Mouse (Mus musculus): ENCODE results near the gene Cd82. TPM values are rescaled to one million over a fixed set of nuclear protein-coding genes. Genes with fewer than 3 reads are reported as not detected.

The Cd82 gene
- polyA plus RNA-seq, 1 experiment: 118 TPM

DNA sequence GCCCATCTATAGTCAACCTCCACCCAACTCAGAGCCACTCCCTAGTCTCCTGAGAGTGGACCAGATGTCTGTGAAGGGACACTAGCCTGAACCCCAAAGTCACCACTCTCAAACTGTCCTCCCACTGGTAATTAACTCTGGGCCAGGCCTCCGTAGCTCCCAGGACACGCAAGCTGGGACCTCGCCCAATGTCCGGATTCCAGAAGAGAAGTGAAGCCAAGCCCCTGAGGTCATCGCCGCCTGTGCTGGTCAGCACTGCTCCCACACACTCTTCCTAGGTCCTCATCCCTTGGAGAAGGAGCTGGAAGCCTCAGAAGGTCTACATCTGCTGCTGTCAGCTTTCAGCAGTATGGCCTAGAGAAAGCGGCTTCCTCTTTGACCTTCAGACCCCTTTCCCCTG lies 13.5 kb upstream of the Cd82 start:
- peaks cover 21% of the 10 kb centered on the region for H3K27me3 ChIP-seq (ENCODE audit: control insufficient read depth, insufficient read depth, insufficient read length)
- H3K79me2 ChIP-seq (ENCODE audit: control insufficient read depth, insufficient read depth): no peaks in the 10 kb centered on the region
- H3K36me3 ChIP-seq (ENCODE audit: control insufficient read depth, insufficient read depth): no peaks in the 10 kb centered on the region
- H3ac ChIP-seq (ENCODE audit: control insufficient read depth, insufficient read length, low read depth): no peak overlapping the region
- no peaks in the 10 kb centered on the region for H3K79me3 ChIP-seq (ENCODE audit: low read depth)
- H3K4me3 ChIP-seq (ENCODE audit: insufficient read depth, poor library complexity, severe bottlenecking): no peak overlapping the region
- no peak for TF ChIP-seq MYOD1 (IDR thresholded peaks at IDR 0.05; ENCODE audit: control insufficient read depth, insufficient read length, low read depth)

DNA sequence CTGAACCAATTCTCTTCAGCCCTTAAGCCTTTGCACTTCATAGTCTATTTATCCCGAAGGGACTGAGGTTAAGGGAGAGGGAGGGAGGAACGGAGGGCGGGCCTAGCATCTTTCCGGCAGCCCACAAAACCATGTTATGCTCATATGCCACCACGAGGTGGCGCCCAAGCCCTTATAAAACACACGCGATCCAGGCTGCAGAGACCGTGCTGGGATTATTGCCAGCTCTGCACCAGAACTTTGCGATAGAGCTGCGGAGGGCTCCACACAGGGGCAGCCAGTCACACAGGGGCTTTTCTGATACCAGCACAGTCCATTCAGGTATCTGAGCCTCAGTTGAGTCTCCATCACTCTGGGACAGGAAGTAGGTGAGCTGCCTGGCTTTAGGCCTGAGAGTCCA lies 12.1 kb upstream of the Cd82 start:
- TF ChIP-seq CTCF (IDR thresholded peaks at IDR 0.05; ENCODE audit: control insufficient read depth, insufficient read depth, insufficient read length): peak; percentile 85
- no peak for TF ChIP-seq MAX (IDR thresholded peaks at IDR 0.05)
- TF ChIP-seq MYOD1 (IDR thresholded peaks at IDR 0.05; ENCODE audit: control insufficient read depth, insufficient read length, low read depth): no peak
- no peak for TF ChIP-seq USF1 (IDR thresholded peaks at IDR 0.05; ENCODE audit: low read depth)
- Histone ChIP-seq H3K79me2 (ENCODE audit: control insufficient read depth, insufficient read depth) (no peaks in the 10 kb centered on the region), H3K27me3 (ENCODE audit: control insufficient read depth, insufficient read depth, insufficient read length) (peaks cover 21% of the 10 kb centered on the region), H3ac (ENCODE audit: control insufficient read depth, insufficient read length, low read depth) (no peak overlapping the region), H3K36me3 (ENCODE audit: control insufficient read depth, insufficient read depth) (no peaks in the 10 kb centered on the region), H3K4me3 (ENCODE audit: insufficient read depth, poor library complexity, severe bottlenecking) (no peak overlapping the region), H3K79me3 (ENCODE audit: low read depth) (no peaks in the 10 kb centered on the region)

GRCm38 (mm10) chr2:93473915-93474314 lies 11.0 kb upstream of the Cd82 start:
- peak; percentile 7 for TF ChIP-seq MYOD1 (IDR thresholded peaks at IDR 0.05; ENCODE audit: control insufficient read depth, insufficient read length, low read depth)
- no peak for TF ChIP-seq CEBPB (IDR thresholded peaks at IDR 0.05; ENCODE audit: low read depth)
- TF ChIP-seq FOSL1 (IDR thresholded peaks at IDR 0.05; ENCODE audit: insufficient read depth, low read length, poor library complexity, severe bottlenecking): no peak
- TF ChIP-seq CTCF (IDR thresholded peaks at IDR 0.05; ENCODE audit: control insufficient read depth, insufficient read depth, insufficient read length): no peak
- no peak for TF ChIP-seq MAX (IDR thresholded peaks at IDR 0.05)
- Histone ChIP-seq H3ac (ENCODE audit: control insufficient read depth, insufficient read length, low read depth) (no peak overlapping the region), H3K79me3 (ENCODE audit: low read depth) (no peaks in the 10 kb centered on the region), H3K79me2 (ENCODE audit: control insufficient read depth, insufficient read depth) (no peaks in the 10 kb centered on the region), H3K4me3 (ENCODE audit: insufficient read depth, poor library complexity, severe bottlenecking) (no peak overlapping the region), H3K27me3 (ENCODE audit: control insufficient read depth, insufficient read depth, insufficient read length) (peaks cover 19% of the 10 kb centered on the region), H3K36me3 (ENCODE audit: control insufficient read depth, insufficient read depth) (no peaks in the 10 kb centered on the region)

DNA sequence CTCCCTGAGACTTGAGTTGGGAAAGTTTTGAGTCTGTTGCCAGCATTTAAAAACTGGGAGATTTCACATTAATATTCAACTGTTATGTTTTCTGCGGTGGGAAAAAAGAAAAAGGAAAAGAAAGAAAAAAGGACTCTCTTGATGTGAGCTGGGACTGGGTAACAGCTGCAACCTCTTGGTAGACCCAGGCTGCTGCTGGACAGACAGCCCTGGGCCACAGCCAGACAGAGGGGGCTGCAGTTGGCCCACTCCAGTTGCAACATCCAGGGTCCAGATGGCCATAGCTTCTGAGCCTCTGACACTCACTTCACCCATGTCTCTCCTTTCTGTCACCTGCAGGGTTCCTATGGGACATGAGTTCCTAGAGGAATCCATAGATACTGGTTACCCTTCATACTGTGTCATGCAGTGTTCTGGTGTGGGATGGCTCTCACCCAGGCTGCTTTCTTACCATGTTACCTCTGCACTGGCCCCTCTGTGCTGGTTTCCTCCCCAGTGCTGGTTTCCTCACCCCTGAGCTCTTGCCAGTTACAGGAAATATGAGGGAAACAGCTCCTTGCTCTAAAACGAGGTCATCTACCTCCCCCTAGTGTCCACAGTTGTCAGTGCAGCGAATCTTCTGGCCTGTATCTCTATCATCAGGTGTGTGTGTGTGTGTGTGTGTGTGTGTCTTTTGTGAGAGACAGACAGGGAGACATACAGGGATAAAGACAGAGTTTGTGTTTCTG lies 8.1 kb upstream of the Cd82 start:
- TF ChIP-seq CTCF (IDR thresholded peaks at IDR 0.05; ENCODE audit: control insufficient read depth, insufficient read depth, insufficient read length): peak; percentile 78
- TF ChIP-seq USF1 (IDR thresholded peaks at IDR 0.05; ENCODE audit: low read depth): no peak
- TF ChIP-seq MAX (IDR thresholded peaks at IDR 0.05): no peak
- peak overlapping the region; percentile 21 for H3K4me3 ChIP-seq (ENCODE audit: insufficient read depth, poor library complexity, severe bottlenecking)

GRCm38 (mm10) chr2:93470127-93470526 lies 7.2 kb upstream of the Cd82 start:
- Histone ChIP-seq H3ac (ENCODE audit: control insufficient read depth, insufficient read length, low read depth) (peak overlapping the region; percentile 62), H3K36me3 (ENCODE audit: control insufficient read depth, insufficient read depth) (no peaks in the 10 kb centered on the region), H3K27me3 (ENCODE audit: control insufficient read depth, insufficient read depth, insufficient read length) (peaks cover 9% of the 10 kb centered on the region), H3K79me3 (ENCODE audit: low read depth) (no peaks in the 10 kb centered on the region), H3K4me3 (ENCODE audit: insufficient read depth, poor library complexity, severe bottlenecking) (peak overlapping the region; percentile 21), H3K79me2 (ENCODE audit: control insufficient read depth, insufficient read depth) (no peaks in the 10 kb centered on the region)
- TF ChIP-seq USF1 (IDR thresholded peaks at IDR 0.05; ENCODE audit: low read depth) (no peak), CEBPB (IDR thresholded peaks at IDR 0.05; ENCODE audit: low read depth) (no peak), MYOG (IDR thresholded peaks at IDR 0.05; ENCODE audit: control insufficient read depth, extremely low read depth, insufficient read length) (no peak), MYOD1 (IDR thresholded peaks at IDR 0.05; ENCODE audit: control insufficient read depth, insufficient read length, low read depth) (no peak), CTCF (IDR thresholded peaks at IDR 0.05; ENCODE audit: control insufficient read depth, insufficient read depth, insufficient read length) (no peak), MAX (IDR thresholded peaks at IDR 0.05) (no peak), FOSL1 (IDR thresholded peaks at IDR 0.05; ENCODE audit: insufficient read depth, low read length, poor library complexity, severe bottlenecking) (no peak)

More for the DNA sequence above, 8.1 kb upstream of the Cd82 start:
- H3K36me3 ChIP-seq (ENCODE audit: control insufficient read depth, insufficient read depth): no peaks in the 10 kb centered on the region
- no peak overlapping the region for H3ac ChIP-seq (ENCODE audit: control insufficient read depth, insufficient read length, low read depth)
- no peaks in the 10 kb centered on the region for H3K79me3 ChIP-seq (ENCODE audit: low read depth)
- no peaks in the 10 kb centered on the region for H3K79me2 ChIP-seq (ENCODE audit: control insufficient read depth, insufficient read depth)
- peaks cover 9% of the 10 kb centered on the region for H3K27me3 ChIP-seq (ENCODE audit: control insufficient read depth, insufficient read depth, insufficient read length)

- TF ChIP-seq MAX (IDR thresholded peaks at IDR 0.05) (no peak), FOSL1 (IDR thresholded peaks at IDR 0.05; ENCODE audit: insufficient read depth, low read length, poor library complexity, severe bottlenecking) (no peak), CTCF (IDR thresholded peaks at IDR 0.05; ENCODE audit: control insufficient read depth, insufficient read depth, insufficient read length) (peak; percentile 65), USF1 (IDR thresholded peaks at IDR 0.05; ENCODE audit: low read depth) (no peak), MYOG (IDR thresholded peaks at IDR 0.05; ENCODE audit: control insufficient read depth, extremely low read depth, insufficient read length) (no peak), CEBPB (IDR thresholded peaks at IDR 0.05; ENCODE audit: low read depth) (peak; percentile 13), MYOD1 (IDR thresholded peaks at IDR 0.05; ENCODE audit: control insufficient read depth, insufficient read length, low read depth) (peak; percentile 99)
- Histone ChIP-seq H3K27me3 (ENCODE audit: control insufficient read depth, insufficient read depth, insufficient read length) (peaks cover 5% of the 10 kb centered on the region), H3K79me2 (ENCODE audit: control insufficient read depth, insufficient read depth) (no peaks in the 10 kb centered on the region), H3K79me3 (ENCODE audit: low read depth) (no peaks in the 10 kb centered on the region), H3ac (ENCODE audit: control insufficient read depth, insufficient read length, low read depth) (no peak overlapping the region), H3K36me3 (ENCODE audit: control insufficient read depth, insufficient read depth) (no peaks in the 10 kb centered on the region), H3K4me3 (ENCODE audit: insufficient read depth, poor library complexity, severe bottlenecking) (no peak overlapping the region)
Measured at GRCm38 (mm10) chr2:93469118-93469517, 6.2 kb upstream of the Cd82 start.
